Mouse (Mus musculus): ENCODE measurements at regions not wholly inside any gene's neighbourhood (a gene's known extent, or its start where the extent isn't known, plus 50 kb on each side); places are given as distances from the start of the nearest gene placed in this dataset.

- DNase-seq (ENCODE audit: low spot score) = peak; percentile 66
- Histone ChIP-seq H3K4me3 (ENCODE audit: low read depth, low read length) (no peak overlapping the region), H3K27ac (ENCODE audit: low read depth, low read length) (peak overlapping the region; percentile 51), H3K9me3 (ENCODE audit: control insufficient read depth, low read length) (no peaks in the 10 kb centered on the region), H3K36me3 (ENCODE audit: control insufficient read depth, insufficient read depth, low read length) (no peaks in the 10 kb centered on the region), H3K4me1 (ENCODE audit: control insufficient read depth, insufficient read depth, low read length) (peaks cover 23% of the 10 kb centered on the region), H3K27me3 (ENCODE audit: control insufficient read depth, insufficient read depth, low read length) (peaks cover 47% of the 10 kb centered on the region), H3K4me2 (ENCODE audit: low read depth) (peak overlapping the region; percentile 38), H3K9ac (ENCODE audit: low read length) (no peak overlapping the region)
- ATAC-seq (ENCODE audit: insufficient read depth, low FRiP score, low TSS enrichment) = peak; percentile 43; the same call in 1 of the 2 replicates
- WGBS = 0% methylated on average over 4 of the region's 4 CpGs
Observed at GRCm38 (mm10) chr5:139598715-139599114, 55.4 kb downstream of the Uncx start.

DNA sequence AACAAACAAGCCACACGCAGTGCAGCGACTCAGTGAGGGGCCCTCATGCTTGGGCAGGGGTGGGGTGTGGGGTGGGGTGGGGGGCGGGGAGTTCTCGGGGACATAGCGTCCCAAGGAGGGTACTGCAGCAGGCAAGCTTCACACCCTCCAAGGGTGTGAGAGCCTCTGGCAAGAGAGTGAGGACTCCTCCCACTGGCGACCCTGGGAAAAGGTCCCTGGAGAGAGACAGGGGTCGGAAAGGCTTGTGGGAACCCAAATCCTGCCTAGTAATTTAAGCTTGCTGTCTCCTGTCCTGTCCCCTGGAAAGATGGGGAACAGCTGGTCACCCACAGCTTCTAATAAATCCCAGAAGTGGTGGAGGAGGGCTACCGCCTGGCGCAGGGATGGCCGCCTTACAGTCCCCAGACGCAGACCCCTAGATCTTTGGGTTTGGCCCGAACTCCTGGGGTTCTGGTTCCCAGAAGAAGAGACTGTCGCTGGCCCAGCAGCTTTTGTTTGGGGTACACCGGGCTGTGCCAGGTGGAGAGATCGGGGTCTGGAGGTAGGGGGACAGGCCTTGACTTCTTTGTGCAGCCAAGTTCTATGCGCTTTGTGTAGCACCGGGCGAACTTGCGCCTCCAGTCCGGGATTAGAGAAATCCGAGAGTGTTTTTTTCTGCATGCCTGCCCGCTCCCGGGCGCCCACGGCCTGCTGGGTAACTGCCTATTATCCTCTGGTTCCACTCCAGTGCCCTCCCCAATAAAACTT lies 56.1 kb downstream of the Uncx start:
- Histone ChIP-seq H3K4me2 (ENCODE audit: low read depth) (peak overlapping the region; percentile 38), H3K27ac (ENCODE audit: low read depth, low read length) (peak overlapping the region; percentile 51), H3K4me1 (ENCODE audit: control insufficient read depth, insufficient read depth, low read length) (peaks cover 23% of the 10 kb centered on the region), H3K36me3 (ENCODE audit: control insufficient read depth, insufficient read depth, low read length) (no peaks in the 10 kb centered on the region), H3K9me3 (ENCODE audit: control insufficient read depth, low read length) (no peaks in the 10 kb centered on the region), H3K27me3 (ENCODE audit: control insufficient read depth, insufficient read depth, low read length) (peaks cover 48% of the 10 kb centered on the region), H3K4me3 (ENCODE audit: low read depth, low read length) (0 out of 2 replicates have a peak overlapping the region, but pooled peaks have one; percentile 4), H3K9ac (ENCODE audit: low read length) (peak overlapping the region; percentile 46)
- ATAC-seq (ENCODE audit: insufficient read depth, low FRiP score, low TSS enrichment) (peak; percentile 78), DNase-seq (ENCODE audit: low spot score) (peak; percentile 75)
- WGBS = under 1% methylated on average over 25 of the region's 25 CpGs

DNA sequence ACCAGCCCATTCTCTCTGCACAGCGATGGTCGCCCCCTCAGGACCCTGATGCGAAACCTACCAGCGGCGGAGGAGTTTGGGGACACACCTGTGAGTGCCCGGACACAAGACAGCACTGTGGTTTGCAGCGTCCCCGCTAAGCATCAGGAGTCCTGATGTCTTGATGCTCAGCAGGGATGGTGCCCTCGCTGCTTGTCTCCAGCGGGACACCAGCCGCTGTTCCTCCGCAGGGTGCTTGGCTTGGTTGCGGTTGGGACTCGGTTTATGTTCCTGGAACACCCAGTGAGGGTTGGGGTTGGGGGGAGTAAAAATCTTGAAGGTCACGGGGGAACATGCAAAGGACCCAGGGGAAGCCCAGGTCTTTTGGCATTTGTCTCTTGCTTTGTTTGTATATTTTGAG lies 56.9 kb downstream of the Uncx start:
- H3K4me1 ChIP-seq (ENCODE audit: control insufficient read depth, insufficient read depth, low read length) = peaks cover 23% of the 10 kb centered on the region
- peak overlapping the region; percentile 38 for H3K4me2 ChIP-seq (ENCODE audit: low read depth)
- no peaks in the 10 kb centered on the region for H3K9me3 ChIP-seq (ENCODE audit: control insufficient read depth, low read length)
- no peak overlapping the region for H3K27ac ChIP-seq (ENCODE audit: low read depth, low read length)
- H3K9ac ChIP-seq (ENCODE audit: low read length) = no peak overlapping the region
- peaks cover 41% of the 10 kb centered on the region for H3K27me3 ChIP-seq (ENCODE audit: control insufficient read depth, insufficient read depth, low read length)
- no peaks in the 10 kb centered on the region for H3K36me3 ChIP-seq (ENCODE audit: control insufficient read depth, insufficient read depth, low read length)
- ATAC-seq (ENCODE audit: insufficient read depth, low FRiP score, low TSS enrichment) = no peak
- 2% methylated on average over 15 of the region's 15 CpGs for WGBS
- DNase-seq (ENCODE audit: low spot score) = no peak
- H3K4me3 ChIP-seq (ENCODE audit: low read depth, low read length) = no peak overlapping the region

- DNase-seq (ENCODE audit: low spot score) (no peak), ATAC-seq (ENCODE audit: insufficient read depth, low FRiP score, low TSS enrichment) (no peak)
- Histone ChIP-seq H3K27ac (ENCODE audit: low read depth, low read length) (no peak overlapping the region), H3K9me3 (ENCODE audit: control insufficient read depth, low read length) (no peaks in the 10 kb centered on the region), H3K4me1 (ENCODE audit: control insufficient read depth, insufficient read depth, low read length) (peaks cover 23% of the 10 kb centered on the region), H3K4me2 (ENCODE audit: low read depth) (no peak overlapping the region), H3K9ac (ENCODE audit: low read length) (no peak overlapping the region), H3K4me3 (ENCODE audit: low read depth, low read length) (no peak overlapping the region), H3K27me3 (ENCODE audit: control insufficient read depth, insufficient read depth, low read length) (peaks cover 35% of the 10 kb centered on the region), H3K36me3 (ENCODE audit: control insufficient read depth, insufficient read depth, low read length) (no peaks in the 10 kb centered on the region)
- WGBS = 80% methylated on average over 4 of the region's 4 CpGs
Observed at GRCm38 (mm10) chr5:139602860-139603259, 59.6 kb downstream of the Uncx start.

GRCm38 (mm10) chr5:139603535-139603934 lies 60.2 kb downstream of the Uncx start:
- DNase-seq (ENCODE audit: low spot score) (no peak), ATAC-seq (ENCODE audit: insufficient read depth, low FRiP score, low TSS enrichment) (no peak)
- H3K9ac ChIP-seq (ENCODE audit: low read length) = no peak overlapping the region
- H3K9me3 ChIP-seq (ENCODE audit: control insufficient read depth, low read length) = no peaks in the 10 kb centered on the region
- H3K4me1 ChIP-seq (ENCODE audit: control insufficient read depth, insufficient read depth, low read length) = peaks cover 21% of the 10 kb centered on the region
- no peak overlapping the region for H3K4me2 ChIP-seq (ENCODE audit: low read depth)
- H3K27me3 ChIP-seq (ENCODE audit: control insufficient read depth, insufficient read depth, low read length) = peaks cover 32% of the 10 kb centered on the region
- H3K36me3 ChIP-seq (ENCODE audit: control insufficient read depth, insufficient read depth, low read length) = no peaks in the 10 kb centered on the region
- H3K27ac ChIP-seq (ENCODE audit: low read depth, low read length) = no peak overlapping the region
- 9% methylated on average over 4 of the region's 4 CpGs for WGBS
- no peak overlapping the region for H3K4me3 ChIP-seq (ENCODE audit: low read depth, low read length)

DNA sequence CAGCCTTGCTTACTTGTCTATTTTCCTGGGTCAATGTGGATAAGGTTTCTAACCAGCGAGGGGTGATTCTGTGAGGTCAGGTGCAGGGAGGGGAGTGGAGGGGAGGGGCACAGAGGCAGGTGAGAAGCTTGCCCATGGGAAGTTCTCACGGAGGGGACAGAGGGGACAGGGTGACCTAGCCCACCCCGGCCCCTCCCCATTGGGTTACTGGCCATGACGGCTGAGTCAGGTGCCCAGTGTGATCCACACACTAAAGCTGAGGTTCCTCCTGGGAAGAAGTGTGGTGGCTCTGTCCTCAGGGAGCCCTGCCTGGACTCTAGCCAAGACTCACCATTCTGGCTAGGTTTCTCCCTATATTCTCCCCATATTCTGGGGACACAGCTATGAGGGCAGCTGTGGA lies 61.0 kb downstream of the Uncx start:
- Histone ChIP-seq H3K27ac (ENCODE audit: low read depth, low read length) (no peak overlapping the region), H3K4me2 (ENCODE audit: low read depth) (no peak overlapping the region), H3K4me1 (ENCODE audit: control insufficient read depth, insufficient read depth, low read length) (peaks cover 13% of the 10 kb centered on the region), H3K9me3 (ENCODE audit: control insufficient read depth, low read length) (no peaks in the 10 kb centered on the region), H3K27me3 (ENCODE audit: control insufficient read depth, insufficient read depth, low read length) (peaks cover 27% of the 10 kb centered on the region), H3K36me3 (ENCODE audit: control insufficient read depth, insufficient read depth, low read length) (no peaks in the 10 kb centered on the region), H3K4me3 (ENCODE audit: low read depth, low read length) (no peak overlapping the region), H3K9ac (ENCODE audit: low read length) (no peak overlapping the region)
- 53% methylated on average over 4 of the region's 4 CpGs for WGBS
- no peak for DNase-seq (ENCODE audit: low spot score)
- ATAC-seq (ENCODE audit: insufficient read depth, low FRiP score, low TSS enrichment) = no peak

DNA sequence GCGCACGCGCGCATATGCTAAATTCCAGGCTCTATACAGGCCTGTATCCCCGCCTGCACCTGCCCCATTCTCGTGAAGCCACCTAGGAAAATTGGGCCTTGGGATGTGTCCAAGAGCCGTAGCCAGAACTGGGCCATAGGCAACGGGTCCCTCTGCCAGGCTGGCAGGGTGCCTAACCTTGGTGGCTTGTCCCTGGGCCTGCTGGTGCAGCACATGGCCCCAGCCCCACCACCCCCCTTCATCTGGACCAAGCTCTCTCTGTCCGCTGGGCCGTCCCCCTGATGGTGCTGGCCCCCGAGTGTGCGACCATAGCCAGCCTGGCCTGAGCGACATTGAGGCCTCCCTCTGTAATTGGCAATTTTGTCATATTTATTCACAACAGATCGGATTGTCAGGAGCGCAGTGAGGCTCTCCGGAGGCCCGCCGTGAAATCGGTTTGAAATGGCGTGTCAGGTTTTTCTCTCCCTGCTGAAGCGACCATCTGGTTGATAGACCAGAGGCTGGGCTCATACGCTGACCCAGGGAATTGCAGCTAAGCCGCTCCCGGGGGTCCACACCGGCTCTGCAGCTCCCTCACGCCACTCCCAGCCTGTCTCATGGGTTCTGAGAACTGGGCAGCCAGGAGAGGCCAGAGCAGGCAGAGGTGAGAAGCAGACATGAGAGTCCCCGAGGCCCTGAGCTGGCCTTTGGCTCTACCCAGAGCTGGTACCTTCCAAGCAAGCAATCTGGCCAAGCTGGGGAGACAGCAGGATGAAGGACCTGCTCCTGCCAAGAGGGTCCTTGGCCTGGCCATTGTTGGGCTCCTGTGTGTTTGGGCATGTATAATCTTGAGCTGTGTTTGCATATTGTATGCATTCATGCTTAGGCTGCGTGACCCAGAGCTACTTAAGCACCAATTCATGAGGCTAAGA lies 67.6 kb downstream of the Uncx start:
- Histone ChIP-seq H3K4me3 (ENCODE audit: low read depth, low read length) (no peak overlapping the region), H3K4me1 (ENCODE audit: control insufficient read depth, insufficient read depth, low read length) (peaks cover 10% of the 10 kb centered on the region), H3K27ac (ENCODE audit: low read depth, low read length) (0 out of 2 replicates have a peak overlapping the region, but pooled peaks have one; percentile 50), H3K9ac (ENCODE audit: low read length) (no peak overlapping the region), H3K36me3 (ENCODE audit: control insufficient read depth, insufficient read depth, low read length) (no peaks in the 10 kb centered on the region), H3K4me2 (ENCODE audit: low read depth) (no peak overlapping the region), H3K9me3 (ENCODE audit: control insufficient read depth, low read length) (no peaks in the 10 kb centered on the region), H3K27me3 (ENCODE audit: control insufficient read depth, insufficient read depth, low read length) (peaks cover 2% of the 10 kb centered on the region; the same call in 1 of the 2 replicates)
- ATAC-seq (ENCODE audit: insufficient read depth, low FRiP score, low TSS enrichment) (peak; percentile 60), DNase-seq (ENCODE audit: low spot score) (peak; percentile 61)
- WGBS = 44% methylated on average over 28 of the region's 28 CpGs

- Histone ChIP-seq H3K27me3 (ENCODE audit: control insufficient read depth, insufficient read depth, low read length) (peaks cover 4% of the 10 kb centered on the region), H3K4me3 (ENCODE audit: low read depth, low read length) (no peak overlapping the region), H3K9me3 (ENCODE audit: control insufficient read depth, low read length) (no peaks in the 10 kb centered on the region), H3K4me1 (ENCODE audit: control insufficient read depth, insufficient read depth, low read length) (peaks cover 10% of the 10 kb centered on the region), H3K9ac (ENCODE audit: low read length) (no peak overlapping the region), H3K36me3 (ENCODE audit: control insufficient read depth, insufficient read depth, low read length) (no peaks in the 10 kb centered on the region), H3K4me2 (ENCODE audit: low read depth) (no peak overlapping the region), H3K27ac (ENCODE audit: low read depth, low read length) (no peak overlapping the region)
- ATAC-seq (ENCODE audit: insufficient read depth, low FRiP score, low TSS enrichment) (no peak), DNase-seq (ENCODE audit: low spot score) (no peak)
- WGBS = 71% methylated on average over 5 of the region's 5 CpGs
Observed at GRCm38 (mm10) chr5:139612224-139612623, 68.9 kb downstream of the Uncx start.
